Mouse (Mus musculus) cerebellum, postnatal 25 days (tissue): ENCODE results near the gene Ifitm3.
"Not testable (repeated sequence)": the region's sequence is repeated elsewhere in the genome, so short reads cannot be mapped to it uniquely, and the experiment has no call there.

Experiments
- DNase-seq, 2 experiments: peaks; one replicate each; pipeline ENCODE4 v3.0.0; 2021; ENCODE audit warnings: mixed read lengths in 2 of 2

The Ifitm3 gene

GRCm38 (mm10) chr7:141010593-141010992, at the start of gene Ifitm3:
Gene Ifitm3 (minus strand): TSS chr7:141010770.
- DNase-seq: no peak

GRCm38 (mm10) chr7:141059929-141060328, 49.4 kb upstream of the Ifitm3 start:
- peak in 1 of 2 experiments; percentile 24 for DNase-seq

- no peak for DNase-seq
Observed at GRCm38 (mm10) chr7:141058601-141059341, 48.2 kb upstream of the Ifitm3 start.

- DNase-seq: no peak
Observed at GRCm38 (mm10) chr7:141057541-141057940, 47.0 kb upstream of the Ifitm3 start.

- DNase-seq: no peak
Observed at GRCm38 (mm10) chr7:141056976-141057375, 46.4 kb upstream of the Ifitm3 start.

- no peak for DNase-seq
Observed at GRCm38 (mm10) chr7:141055785-141056184, 45.2 kb upstream of the Ifitm3 start.

- no peak for DNase-seq
Observed at GRCm38 (mm10) chr7:141052421-141052820, 41.9 kb upstream of the Ifitm3 start.

GRCm38 (mm10) chr7:141052016-141052415, 41.4 kb upstream of the Ifitm3 start:
- no peak for DNase-seq

GRCm38 (mm10) chr7:141051060-141051685, 40.6 kb upstream of the Ifitm3 start:
- DNase-seq: no peak

GRCm38 (mm10) chr7:141049326-141049725, 38.8 kb upstream of the Ifitm3 start:
- DNase-seq: no peak

- DNase-seq: peak; percentile 92 to 94
Observed at GRCm38 (mm10) chr7:141048226-141049218, 38.0 kb upstream of the Ifitm3 start.

- DNase-seq: peak; percentile 69 to 72
Observed at GRCm38 (mm10) chr7:141047581-141048225, 37.1 kb upstream of the Ifitm3 start.

GRCm38 (mm10) chr7:141046931-141047580, 36.5 kb upstream of the Ifitm3 start:
- DNase-seq: no peak

- DNase-seq: no peak
Observed at GRCm38 (mm10) chr7:141042539-141042938, 32.0 kb upstream of the Ifitm3 start.

GRCm38 (mm10) chr7:141041661-141042060, 31.1 kb upstream of the Ifitm3 start:
- DNase-seq: peak; percentile 65 to 79

- DNase-seq: no peak
Observed at GRCm38 (mm10) chr7:141040867-141041606, 30.5 kb upstream of the Ifitm3 start.

- no peak for DNase-seq
Observed at GRCm38 (mm10) chr7:141039386-141040107, 29.0 kb upstream of the Ifitm3 start.

- DNase-seq: no peak
Observed at GRCm38 (mm10) chr7:141038090-141039032, 27.8 kb upstream of the Ifitm3 start.

- DNase-seq: not testable (repeated sequence)
Observed at GRCm38 (mm10) chr7:141036624-141037023, 26.1 kb upstream of the Ifitm3 start.
